Mouse (Mus musculus) mesoderm, embryonic 11.5 days (tissue): Measurements from ENCODE around the gene Adam12.

Experiments used
- DNase-seq: peaks from one replicate; pipeline ENCODE4 v3.0.0-alpha.2; 2012; ENCODE audit warnings: low read depth, low spot score

The Adam12 gene

DNA sequence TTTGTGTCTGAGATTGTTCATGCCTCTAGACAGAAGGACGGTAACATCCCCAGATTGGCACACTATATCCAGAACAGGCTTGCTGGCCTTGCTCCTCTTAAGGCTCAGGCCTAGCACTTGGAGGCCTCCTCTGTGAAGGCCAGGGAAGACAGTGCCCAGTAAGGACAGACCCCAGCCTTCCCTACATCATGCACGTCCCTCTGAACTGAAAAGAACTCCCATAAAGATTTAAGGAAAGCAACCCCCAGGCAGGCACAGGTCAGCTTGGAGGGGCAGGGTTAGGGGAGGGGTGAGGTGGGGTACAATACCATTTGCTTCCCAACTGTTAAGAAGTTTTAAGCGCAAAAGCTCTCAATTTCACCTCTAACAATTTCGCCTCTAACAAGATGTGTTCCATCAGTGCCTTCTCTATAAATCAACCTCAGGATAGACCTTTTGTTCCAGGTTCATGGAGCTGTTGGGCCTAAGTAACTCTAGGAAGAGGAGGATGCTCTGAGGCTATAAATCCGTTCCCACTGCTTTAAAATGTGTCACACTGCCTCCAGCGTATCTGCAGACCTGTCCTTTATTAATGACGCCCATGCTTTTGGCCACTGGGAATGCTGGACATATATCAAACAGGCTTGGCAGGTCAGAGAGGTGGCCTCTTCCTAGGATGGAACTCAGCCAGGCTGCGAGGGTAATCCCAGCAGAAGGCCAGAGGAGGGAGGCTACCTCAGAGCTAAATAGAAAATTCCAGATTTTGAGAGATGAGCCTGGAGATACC lies 150.5 kb downstream of the Adam12 start:
- peak; percentile 44 for DNase-seq

DNA sequence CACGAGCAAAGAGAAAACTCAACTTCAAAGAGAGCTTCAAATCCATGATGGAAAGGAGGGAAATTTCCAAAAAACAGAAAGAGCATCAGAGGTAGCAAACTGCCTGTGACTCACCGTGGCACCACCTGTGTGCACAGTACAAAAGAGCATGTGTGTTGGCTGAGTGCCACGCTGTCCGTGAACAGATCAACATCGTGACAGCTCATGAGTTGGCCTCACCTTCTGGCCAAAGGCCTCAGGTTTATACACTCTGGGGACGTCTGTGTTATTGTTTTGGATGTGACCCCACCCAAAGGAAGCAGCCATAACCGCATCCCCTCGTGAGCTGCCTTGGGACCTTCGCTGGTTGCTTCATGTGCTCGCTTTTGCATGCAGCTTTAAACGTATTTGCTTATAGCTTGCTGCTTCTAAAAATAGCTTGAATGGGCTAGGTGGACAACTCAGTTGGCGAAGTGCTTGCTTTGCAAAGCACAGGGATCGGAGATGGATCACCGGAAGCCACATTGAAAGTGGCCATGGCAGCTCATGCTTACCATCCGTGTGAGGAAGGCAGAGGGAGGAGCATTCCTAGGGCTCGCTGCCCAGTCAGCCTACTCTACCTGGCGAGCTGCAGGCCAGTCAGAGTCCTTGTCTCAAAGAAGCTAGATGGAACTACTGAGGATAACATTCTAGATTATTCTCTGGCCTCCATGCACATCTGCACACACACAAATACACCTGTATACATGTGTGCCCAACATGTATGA lies 151.8 kb downstream of the Adam12 start:
- no peak for DNase-seq

DNA sequence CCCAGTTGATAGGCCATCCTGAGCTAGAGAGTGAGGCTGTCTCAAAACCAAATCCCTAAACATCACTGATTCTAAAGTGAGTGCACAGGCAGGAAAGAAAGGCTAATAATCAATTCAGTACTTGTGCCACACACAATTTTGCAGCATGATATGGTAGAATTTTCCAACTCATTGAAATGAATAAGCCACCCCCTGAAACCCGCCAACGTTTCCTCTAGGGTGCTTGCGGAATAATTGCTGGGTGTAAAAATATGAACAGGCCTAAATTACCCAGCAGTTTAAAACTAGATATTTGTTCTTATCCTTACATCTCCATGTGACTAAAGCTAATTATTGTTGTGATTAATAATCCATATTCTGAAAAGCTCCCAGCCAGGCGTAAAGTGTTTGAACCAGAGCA lies 154.3 kb downstream of the Adam12 start:
- no peak for DNase-seq

GRCm38 (mm10) chr7:134073011-134073410 lies 158.9 kb downstream of the Adam12 start:
- no peak for DNase-seq

DNA sequence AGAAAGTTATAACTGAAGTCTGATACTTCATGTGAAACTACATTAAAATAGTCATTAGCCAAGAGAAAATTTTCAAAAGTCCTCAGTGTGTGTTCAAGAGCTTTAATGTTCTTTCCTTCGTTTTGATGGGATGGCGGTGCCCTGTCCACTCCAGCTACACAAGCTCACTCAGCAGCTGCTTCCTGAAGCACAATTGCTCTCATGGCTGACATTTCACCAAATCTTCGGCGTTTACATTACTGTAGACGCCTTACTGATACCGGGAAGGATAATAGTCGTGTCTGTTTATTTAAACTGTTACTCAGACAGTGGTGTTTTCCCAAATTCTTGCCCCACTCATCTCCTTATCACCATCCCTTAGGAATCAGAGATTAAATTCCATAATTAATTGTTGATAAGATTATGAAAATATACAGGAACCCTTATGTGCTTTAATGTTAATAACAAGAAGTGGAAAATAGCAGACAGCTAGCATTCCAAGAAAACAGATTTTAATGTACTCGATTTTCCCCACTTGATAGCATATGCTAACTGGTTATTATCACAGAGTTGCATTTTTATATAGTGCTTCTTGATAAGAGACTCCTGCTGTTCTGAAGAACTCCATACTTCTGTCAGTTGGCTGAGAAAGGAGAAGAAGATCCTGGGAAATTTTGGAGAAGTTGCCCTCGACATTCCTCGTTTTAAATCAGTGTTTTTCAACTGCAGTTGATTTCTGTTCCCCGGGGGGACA lies 160.6 kb downstream of the Adam12 start:
- DNase-seq = no peak

DNA sequence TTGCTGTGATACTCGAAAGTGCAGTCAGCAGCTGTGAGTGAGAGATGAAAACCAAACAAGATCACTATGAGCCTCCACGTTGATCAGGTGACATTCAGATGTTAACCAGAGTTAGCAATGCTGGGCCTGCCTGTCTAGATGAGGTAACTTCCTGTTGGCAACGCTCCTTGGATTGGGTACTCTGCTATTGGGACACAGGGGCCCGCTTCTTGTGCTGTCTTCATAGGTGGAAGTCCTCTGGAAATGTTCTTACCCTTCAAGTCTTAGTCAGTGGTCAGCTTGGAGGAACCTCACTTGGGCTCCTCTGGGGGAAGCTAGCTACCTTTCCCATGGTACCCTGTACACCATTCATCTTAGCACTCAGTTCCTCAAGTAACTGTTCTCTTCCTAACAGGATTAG lies 169.3 kb downstream of the Adam12 start:
- DNase-seq = no peak

- no peak for DNase-seq
These were observed 179.5 kb downstream of the Adam12 start for GRCm38 (mm10) chr7:134052486-134052885.

GRCm38 (mm10) chr7:134050371-134050770 lies 181.6 kb downstream of the Adam12 start:
- DNase-seq = no peak

DNA sequence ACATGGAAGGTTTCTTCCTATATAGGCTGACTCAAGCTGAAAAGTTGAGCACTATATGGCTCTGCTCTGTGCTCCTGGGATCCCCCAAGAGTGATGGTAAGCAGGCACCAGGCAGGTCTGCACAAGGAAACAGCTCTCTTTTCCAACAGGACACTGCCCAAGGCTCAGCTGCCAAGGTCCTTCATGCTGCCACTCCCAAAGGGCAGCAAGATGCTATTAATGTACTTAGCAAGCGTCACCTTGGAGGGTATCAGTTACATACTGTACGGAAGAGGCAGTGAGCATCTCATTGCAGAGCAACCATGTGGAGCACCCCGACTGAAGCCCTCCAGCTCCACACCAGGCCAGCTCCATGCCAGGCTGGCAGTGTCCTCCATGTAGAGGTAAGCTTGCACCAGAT lies 185.6 kb downstream of the Adam12 start:
- no peak for DNase-seq

DNA sequence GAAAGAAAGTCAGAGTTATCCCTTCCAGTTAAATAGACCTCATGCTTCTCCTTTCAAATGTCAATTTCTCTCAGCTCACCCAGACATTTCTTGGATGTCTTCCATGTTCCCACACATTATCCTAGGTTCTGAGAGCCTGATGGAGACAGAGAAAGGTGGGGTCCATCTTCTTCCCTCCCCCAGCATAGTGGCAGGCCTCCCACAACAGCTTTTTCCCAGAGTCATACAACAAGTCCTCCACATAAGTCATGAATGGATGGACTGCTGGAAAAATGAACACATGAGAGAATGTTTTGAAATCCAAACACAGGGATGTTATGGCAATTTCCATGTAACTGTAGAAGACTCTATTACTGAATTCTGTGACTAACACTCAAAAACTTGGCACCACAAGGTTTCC lies 188.4 kb downstream of the Adam12 start:
- no peak for DNase-seq

DNA sequence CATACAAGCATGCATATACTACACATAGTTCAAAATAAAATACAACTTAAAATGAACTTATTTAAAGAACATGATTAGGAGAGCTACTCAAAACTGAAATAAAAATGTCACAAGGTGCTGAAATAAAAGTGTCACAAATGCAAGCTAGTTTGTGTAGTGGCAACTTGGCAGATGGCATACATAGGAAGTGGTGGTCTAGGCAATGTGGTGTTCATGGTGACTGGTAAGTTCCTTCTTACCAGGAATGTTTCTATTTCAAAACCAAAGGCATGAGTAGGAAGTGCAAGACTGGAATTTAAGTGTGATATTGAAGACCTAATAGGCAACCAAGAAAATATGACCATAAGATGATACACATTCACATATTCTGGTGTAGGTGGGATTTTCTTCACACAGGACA lies 189.3 kb downstream of the Adam12 start:
- no peak for DNase-seq

- no peak for DNase-seq
These were observed 198.0 kb downstream of the Adam12 start for GRCm38 (mm10) chr7:134033939-134034338.

DNA sequence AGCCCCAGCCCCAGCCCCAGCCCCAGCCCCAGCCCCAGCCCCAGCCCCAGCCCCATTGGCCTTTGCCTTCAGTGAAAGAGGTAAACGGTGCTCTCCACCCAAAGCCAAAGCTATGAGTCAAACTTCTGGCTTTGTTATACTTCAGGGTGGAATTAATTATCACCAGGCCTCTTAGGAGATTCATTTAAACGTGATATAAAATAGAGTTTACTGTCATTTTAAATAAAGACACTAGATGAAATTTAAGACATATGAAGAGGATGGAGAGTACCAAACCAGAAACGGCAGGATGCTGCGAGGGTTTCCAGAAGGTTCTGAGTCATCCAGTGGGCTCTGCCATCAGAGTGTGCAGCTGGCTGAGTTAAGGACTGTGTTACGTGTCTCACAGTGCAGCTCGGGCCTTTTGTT lies 199.0 kb downstream of the Adam12 start:
- DNase-seq = no peak

GRCm38 (mm10) chr7:134031787-134032186 lies 200.2 kb downstream of the Adam12 start:
- DNase-seq = no peak

GRCm38 (mm10) chr7:134031256-134031655 lies 200.7 kb downstream of the Adam12 start:
- DNase-seq = no peak

- no peak for DNase-seq
These were observed 203.6 kb downstream of the Adam12 start for GRCm38 (mm10) chr7:134028281-134028830.

GRCm38 (mm10) chr7:134027020-134027415 lies 204.9 kb downstream of the Adam12 start:
- no peak for DNase-seq

- DNase-seq = no peak
These were observed 205.5 kb downstream of the Adam12 start for GRCm38 (mm10) chr7:134026200-134027019.

DNA sequence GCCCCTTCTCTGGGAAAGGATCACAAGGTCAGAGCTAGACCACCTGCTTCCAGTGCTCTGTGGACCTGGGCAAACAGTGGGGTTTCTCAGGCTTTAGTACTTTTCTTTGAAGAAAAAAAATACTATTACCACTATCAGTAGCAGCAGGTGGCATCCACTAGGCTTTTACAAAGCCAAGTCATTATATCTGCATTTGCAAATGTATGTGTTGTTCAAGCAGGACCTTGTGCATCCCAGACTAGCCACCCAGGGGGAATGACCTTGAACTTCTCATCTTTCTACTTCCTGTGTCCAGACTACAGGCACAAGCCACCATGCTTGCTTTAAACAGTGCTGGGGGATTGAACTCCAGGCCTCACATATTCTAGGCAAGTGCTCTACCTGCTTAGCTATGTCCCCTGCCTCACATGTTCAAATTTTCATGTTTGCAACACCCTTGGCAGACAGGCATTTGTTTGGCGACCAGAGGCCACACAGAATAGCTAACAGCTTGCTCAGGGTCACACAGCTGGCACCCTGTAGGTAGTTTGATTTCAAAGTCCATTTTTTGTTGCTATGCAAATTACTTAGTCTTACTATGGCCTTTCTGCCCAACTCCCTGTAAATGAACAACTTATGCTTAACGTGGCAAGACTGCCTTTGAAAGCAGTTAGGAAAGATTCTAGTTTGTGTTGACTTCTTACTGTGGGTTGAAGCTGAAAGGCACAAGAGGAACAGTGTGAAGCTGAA lies 209.6 kb downstream of the Adam12 start:
- no peak for DNase-seq

DNA sequence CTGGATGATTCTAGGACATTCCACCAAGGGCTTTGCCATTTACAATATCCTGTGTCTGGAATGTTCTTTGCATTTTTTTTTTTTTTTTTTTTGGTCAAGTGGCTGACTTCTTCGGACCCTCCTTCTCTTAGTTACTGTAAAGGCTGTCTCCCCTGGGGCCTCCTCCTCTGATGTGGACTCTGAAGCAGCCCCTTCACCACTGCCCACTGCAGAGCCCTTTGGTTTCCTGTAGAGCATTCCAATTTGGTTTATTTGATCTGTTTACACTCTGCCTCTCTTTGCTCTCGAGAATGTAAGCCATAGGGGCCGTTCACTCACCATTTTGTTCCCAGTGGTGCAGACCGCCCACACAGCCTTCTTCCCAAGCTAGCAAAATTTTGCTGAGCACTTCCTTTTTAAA lies 216.7 kb downstream of the Adam12 start:
- no peak for DNase-seq

GRCm38 (mm10) chr7:134014733-134015132 lies 217.2 kb downstream of the Adam12 start:
- peak; percentile 9 for DNase-seq
